Mouse (Mus musculus): ENCODE measurements around the gene Apobr.

The Apobr gene

GRCm38 (mm10) chr7:126584506-126584977, at the start of gene Apobr:
Apobr (plus strand) TSS chr7:126584942.
- DNase-seq (ENCODE audit: low read depth), result no peak

- no peak for DNase-seq (ENCODE audit: low read depth)
These were observed 49.0 kb upstream of the Apobr start for GRCm38 (mm10) chr7:126535766-126536165.

GRCm38 (mm10) chr7:126536466-126536865, 48.3 kb upstream of the Apobr start:
- DNase-seq (ENCODE audit: low read depth), result no peak

GRCm38 (mm10) chr7:126537820-126538585, 46.7 kb upstream of the Apobr start:
- peak; percentile 63 for DNase-seq (ENCODE audit: low read depth)

- no peak for DNase-seq (ENCODE audit: low read depth)
These were observed 43.1 kb upstream of the Apobr start for GRCm38 (mm10) chr7:126541661-126542060.

GRCm38 (mm10) chr7:126545631-126546030, 39.1 kb upstream of the Apobr start:
- DNase-seq (ENCODE audit: low read depth), result no peak

- no peak for DNase-seq (ENCODE audit: low read depth)
These were observed 29.9 kb upstream of the Apobr start for GRCm38 (mm10) chr7:126554796-126555195.

GRCm38 (mm10) chr7:126556635-126557034, 28.1 kb upstream of the Apobr start:
- no peak for DNase-seq (ENCODE audit: low read depth)

GRCm38 (mm10) chr7:126565693-126566092, 19.0 kb upstream of the Apobr start:
- DNase-seq (ENCODE audit: low read depth), result peak; percentile 28

- peak; percentile 91 for DNase-seq (ENCODE audit: low read depth)
These were observed 18.5 kb upstream of the Apobr start, which contains the start of gene Eif3c for GRCm38 (mm10) chr7:126566094-126566765. Eif3c (minus strand) TSS chr7:126566411.

GRCm38 (mm10) chr7:126576946-126577345, 7.8 kb upstream of the Apobr start:
- peak; percentile 74 for DNase-seq (ENCODE audit: low read depth)

- peak; percentile 20 for DNase-seq (ENCODE audit: low read depth)
These were observed 5.6 kb upstream of the Apobr start for GRCm38 (mm10) chr7:126579172-126579571.

GRCm38 (mm10) chr7:126581661-126582060, 3.1 kb upstream of the Apobr start:
- no peak for DNase-seq (ENCODE audit: low read depth)

- DNase-seq (ENCODE audit: low read depth), result no peak
These were observed 2.0 kb upstream of the Apobr start for GRCm38 (mm10) chr7:126582759-126583158.

GRCm38 (mm10) chr7:126583251-126583709, 1.5 kb upstream of the Apobr start:
- DNase-seq (ENCODE audit: low read depth), result peak; percentile 82

- no peak for DNase-seq (ENCODE audit: low read depth)
These were observed 981 bp upstream of the Apobr start for GRCm38 (mm10) chr7:126583761-126584160.

- no peak for DNase-seq (ENCODE audit: low read depth)
These were observed 975 bp downstream of the Apobr start, which contains the start of gene Cln3 for GRCm38 (mm10) chr7:126585717-126586116. Cln3 (minus strand) TSS chr7:126585817.

- DNase-seq (ENCODE audit: low read depth), result no peak
These were observed 2.1 kb downstream of the Apobr start for GRCm38 (mm10) chr7:126586839-126587238.

- DNase-seq (ENCODE audit: low read depth), result no peak
These were observed 3.0 kb downstream of the Apobr start for GRCm38 (mm10) chr7:126587779-126588178.

GRCm38 (mm10) chr7:126594862-126595561, 10.3 kb downstream of the Apobr start, which contains the start of gene Il27:
Il27 (minus strand) TSS chr7:126594941.
- no peak for DNase-seq (ENCODE audit: low read depth)

- DNase-seq (ENCODE audit: low read depth), result no peak
These were observed 11.1 kb downstream of the Apobr start for GRCm38 (mm10) chr7:126595890-126596289.

- no peak for DNase-seq (ENCODE audit: low read depth)
These were observed 11.7 kb downstream of the Apobr start for GRCm38 (mm10) chr7:126596414-126596813.

All from c-Kit-positive CD71-positive TER-119-negative erythroid progenitor cells, embryonic 14.5 days (primary cell).